Mouse (Mus musculus) small intestine, adult 2 months (tissue): ENCODE results near the gene Prap1.

ENCODE experiments used
- CTCF ChIP-seq: fragments of 200-500 bp; IDR thresholded peaks from 2 replicates; pipeline ENCODE4 v1.5.1; 2012; ENCODE audit warnings: low read depth, mild to moderate bottlenecking, control low read depth, inconsistent platforms, low read length, moderate library complexity, mixed read lengths; ENCODE audit not compliant: insufficient replicate concordance, insufficient read length; ENCODE audit errors: extremely low read depth
- POLR2A ChIP-seq: fragments of 200-500 bp; IDR thresholded peaks from 2 replicates; pipeline ENCODE4 v1.6.1; 2012; ENCODE audit warnings: low read depth, mild to moderate bottlenecking, control low read depth, inconsistent platforms, low read length, moderate library complexity

DNA sequence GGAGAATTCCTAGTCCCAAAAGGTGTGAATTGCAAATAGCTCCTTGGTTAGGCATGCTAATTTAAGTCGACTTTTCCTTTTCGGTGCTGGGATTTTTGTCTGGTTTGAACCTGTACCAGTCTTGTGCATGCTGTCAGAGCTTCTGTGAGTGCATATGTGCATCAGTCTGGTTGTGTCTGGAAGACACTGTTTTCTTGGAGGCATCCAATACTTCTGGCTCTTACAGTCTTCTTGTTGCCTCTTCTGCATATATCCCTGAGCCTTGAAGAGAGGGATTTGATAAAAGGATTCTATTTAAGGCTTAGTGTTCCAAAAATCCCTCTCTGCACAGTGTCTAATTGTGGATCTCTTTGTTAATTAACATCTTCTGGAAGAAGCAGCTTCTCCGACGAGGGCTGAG is 39.1 kb upstream of the Prap1 start:
- no peak for TF ChIP-seq CTCF
- no peak for TF ChIP-seq POLR2A
